Mouse (Mus musculus) granulocyte monocyte progenitor cell, adult 5-6 weeks (primary cell): ENCODE measurements around the gene Fam174b. TPM values are rescaled to one million over a fixed set of nuclear protein-coding genes. Genes with fewer than 3 reads are reported as not detected.

ENCODE experiments used
- ATAC-seq: replicated peaks from 2 replicates; pipeline ENCODE4 v1.8.0; 2016; ENCODE audit warnings: mild to moderate bottlenecking, moderate TSS enrichment, inconsistent platforms; ENCODE audit not compliant: poor library complexity, severe bottlenecking
- total RNA-seq, 2 experiments: library from RNA; stranded (forward) in 1 of 2; stranded (reverse) in 1 of 2; fragments of 200-712, 200-1000 nt in 1 of 2; fragments of >200 nt in 1 of 2; fragmentation: Nextera tagmentation in 1 of 2; gene quantifications; 2 replicates each; pipeline ENCODE4 v1.2.3; 2014 to 2017

Fam174b gene
- total RNA-seq, 2 experiments from 2014 or later: 3.9 to 5.8 TPM

- no peak for ATAC-seq
These were observed 8.5 kb downstream of the Fam174b start for GRCm38 (mm10) chr7:73748437-73749108.

GRCm38 (mm10) chr7:73749339-73749738 lies 9.2 kb downstream of the Fam174b start:
- no peak for ATAC-seq

- no peak for ATAC-seq
These were observed 9.9 kb downstream of the Fam174b start for GRCm38 (mm10) chr7:73749983-73750382.

- no peak for ATAC-seq
These were observed 13.5 kb downstream of the Fam174b start for GRCm38 (mm10) chr7:73753598-73753997.

DNA sequence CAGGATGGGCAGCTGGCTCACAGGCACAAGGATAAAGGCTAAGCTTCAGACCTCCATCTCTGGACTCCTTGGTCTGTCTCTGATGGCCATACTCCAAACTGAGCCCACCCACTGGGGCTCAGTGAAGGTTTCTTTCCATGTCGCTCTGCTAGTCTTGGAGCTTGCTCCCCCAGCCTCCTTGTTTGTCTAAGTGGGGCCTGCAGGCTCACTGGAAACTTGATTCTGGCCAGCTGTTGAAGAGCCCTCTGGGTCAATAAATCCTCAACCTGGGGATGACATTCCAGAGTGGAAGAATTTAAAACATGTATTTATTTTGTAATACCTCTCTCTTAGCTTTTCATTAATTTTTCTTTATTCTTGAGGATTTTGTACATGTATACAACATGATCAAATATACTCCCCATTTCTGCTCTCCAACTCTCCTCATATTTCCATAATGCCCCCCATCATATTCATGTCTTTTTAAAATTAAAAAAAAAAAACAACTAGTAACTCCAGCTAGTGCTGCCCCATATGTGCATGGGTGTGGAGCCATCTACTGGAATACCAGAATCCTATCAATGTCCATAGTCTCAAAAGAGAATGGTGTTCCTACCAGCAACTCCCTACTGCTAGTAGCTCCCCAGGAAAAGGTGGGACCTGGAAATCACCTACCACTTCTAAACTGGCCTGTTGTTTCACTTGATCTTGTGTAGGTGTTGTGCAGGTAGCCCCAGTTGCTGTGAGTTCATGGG lies 15.4 kb downstream of the Fam174b start:
- ATAC-seq: no peak

GRCm38 (mm10) chr7:73761691-73762189 lies 21.6 kb downstream of the Fam174b start:
- peak; percentile 37; the same call in 1 of the 2 replicates for ATAC-seq

- ATAC-seq: no peak
These were observed 24.6 kb downstream of the Fam174b start for GRCm38 (mm10) chr7:73764679-73765078.

- ATAC-seq: peak; percentile 52
These were observed 25.2 kb downstream of the Fam174b start for GRCm38 (mm10) chr7:73765186-73765903.

GRCm38 (mm10) chr7:73769224-73769623 lies 29.1 kb downstream of the Fam174b start:
- no peak for ATAC-seq

GRCm38 (mm10) chr7:73771384-73772274 lies 31.5 kb downstream of the Fam174b start:
- peak; percentile 75 for ATAC-seq

- ATAC-seq: no peak
These were observed 32.2 kb downstream of the Fam174b start for GRCm38 (mm10) chr7:73772275-73772765.

GRCm38 (mm10) chr7:73774781-73775180 lies 34.7 kb downstream of the Fam174b start:
- ATAC-seq: no peak

DNA sequence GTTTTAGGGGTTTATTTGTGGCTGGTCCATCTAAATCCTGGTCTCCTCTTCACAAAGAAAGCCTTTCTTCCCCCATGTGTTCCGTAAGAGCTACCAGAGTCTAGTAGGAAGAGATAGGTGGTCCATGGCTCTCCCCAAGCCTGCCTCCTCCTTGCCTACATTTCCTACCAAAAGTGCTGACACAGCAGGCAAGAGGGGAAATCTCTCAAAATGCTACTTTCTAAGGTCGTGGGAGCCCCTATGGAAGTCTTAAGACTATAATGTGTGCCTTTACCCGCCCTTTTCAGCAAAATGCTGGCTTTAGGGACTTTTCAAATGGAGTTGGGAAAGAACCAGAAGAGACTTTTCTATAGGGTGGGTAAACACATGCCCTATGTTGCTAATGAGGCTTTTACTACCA lies 37.7 kb downstream of the Fam174b start:
- ATAC-seq: no peak

GRCm38 (mm10) chr7:73784736-73785428 lies 44.8 kb downstream of the Fam174b start:
- ATAC-seq: no peak

GRCm38 (mm10) chr7:73785815-73786214 lies 45.7 kb downstream of the Fam174b start:
- no peak for ATAC-seq

GRCm38 (mm10) chr7:73787513-73787912 lies 47.4 kb downstream of the Fam174b start:
- ATAC-seq: no peak

DNA sequence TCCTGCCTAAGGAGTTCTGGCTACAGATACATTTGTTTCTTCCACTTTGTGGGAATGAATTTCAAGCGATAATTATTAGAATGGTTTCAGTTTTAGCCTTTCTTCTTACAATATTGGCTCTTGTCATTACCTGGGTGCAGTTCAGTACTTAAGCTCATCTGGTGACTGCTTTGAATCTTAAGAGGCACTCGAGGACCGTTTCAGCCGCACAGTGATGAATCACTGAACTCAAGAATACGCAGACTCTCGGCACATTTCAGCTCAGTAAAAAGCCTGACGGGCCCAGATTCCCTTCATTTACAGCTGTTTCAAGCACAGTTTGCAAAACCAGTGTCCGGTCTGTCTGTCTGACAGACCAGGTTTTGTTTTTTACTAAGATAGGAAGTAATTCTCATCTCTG lies 51.0 kb downstream of the Fam174b start:
- ATAC-seq: no peak

GRCm38 (mm10) chr7:73792155-73792554 lies 52.1 kb downstream of the Fam174b start:
- no peak for ATAC-seq

DNA sequence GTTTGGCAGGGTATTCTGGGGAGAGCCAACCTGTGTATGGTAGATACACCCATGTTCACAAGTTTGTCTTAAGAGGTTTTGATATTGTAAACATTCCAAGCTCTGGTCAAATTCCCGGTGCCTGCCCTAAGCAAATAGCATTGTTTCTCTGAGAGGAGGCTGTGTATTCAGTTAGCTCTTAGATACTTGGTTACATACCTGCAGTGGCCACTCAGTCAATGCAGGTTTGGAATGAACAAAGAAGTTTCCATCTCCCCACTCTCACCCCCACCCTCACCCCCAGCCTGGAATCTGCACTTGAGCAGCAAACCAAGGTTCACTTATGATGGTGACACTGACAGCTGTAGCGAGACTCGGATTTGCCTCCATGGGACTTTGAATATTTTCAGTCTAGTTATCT lies 52.5 kb downstream of the Fam174b start:
- ATAC-seq: no peak
